Mouse (Mus musculus) C2C12 (cell line): ENCODE results near the gene Chd9.

ENCODE experiments used
- CEBPB ChIP-seq: IDR thresholded peaks from one replicate; pipeline ENCODE4 v1.6.1; 2011; ENCODE audit warnings: low read depth, mild to moderate bottlenecking, control low read depth, moderate library complexity
- CTCF ChIP-seq: IDR thresholded peaks from one replicate; pipeline ENCODE4 v1.5.1; 2011; ENCODE audit not compliant: control insufficient read depth, insufficient read depth, insufficient read length
- MYOD1 ChIP-seq: IDR thresholded peaks from one replicate; pipeline ENCODE4 v1.6.1; 2011; ENCODE audit warnings: low read depth; ENCODE audit not compliant: control insufficient read depth, insufficient read length

DNA sequence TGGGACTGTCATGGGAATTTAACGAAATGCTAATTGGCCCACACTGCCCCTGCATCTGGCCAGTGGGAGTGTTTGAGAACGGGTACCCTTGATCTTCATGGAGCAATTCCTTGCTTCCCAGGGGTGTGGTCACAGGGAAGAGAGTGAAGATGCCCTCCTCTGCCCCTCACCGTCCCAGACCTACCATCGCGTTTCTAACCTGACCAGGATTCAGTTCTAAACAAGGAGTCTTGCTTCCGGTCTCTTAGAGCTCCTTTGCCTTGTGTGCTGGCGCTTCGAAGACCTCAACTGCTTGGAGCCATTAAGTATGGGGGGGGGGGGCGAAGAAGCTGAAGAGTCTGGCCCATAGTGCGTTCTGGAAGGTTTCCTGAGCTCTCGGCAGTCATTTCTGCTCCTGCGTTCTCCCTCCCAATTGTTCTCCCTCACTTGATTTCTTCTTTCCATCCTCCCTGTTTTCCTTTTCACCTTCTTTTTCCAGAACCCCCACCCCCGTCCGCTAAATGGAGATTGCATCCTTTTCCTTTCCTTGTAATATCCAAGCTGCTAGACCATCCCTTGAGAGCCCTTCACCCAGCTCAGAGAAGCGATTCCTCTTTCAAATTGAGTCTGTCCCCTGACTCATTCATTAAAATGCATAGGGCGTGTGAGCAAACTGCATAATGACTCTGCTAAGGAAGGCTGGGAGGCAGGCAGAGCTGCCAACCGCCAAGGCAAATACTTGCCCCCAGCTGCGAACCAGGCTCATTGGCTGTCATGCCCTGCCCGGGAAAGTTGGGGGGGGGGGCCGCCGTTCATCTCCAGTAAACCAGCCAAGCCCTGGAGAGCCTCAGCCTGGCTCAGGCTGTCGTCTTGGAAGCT lies 42.0 kb downstream of the Chd9 start:
- TF ChIP-seq CTCF (no peak), CEBPB (no peak), MYOD1 (no peak)
